Mouse (Mus musculus): ENCODE results near the gene Pacsin3. TPM values are rescaled to one million over a fixed set of nuclear protein-coding genes. Genes with fewer than 3 reads are reported as not detected.

Gene Pacsin3
- polyA plus RNA-seq, 1 experiment from 2014 or later, result 40.5 TPM

- no peaks in the 10 kb centered on the region for H3K27me3 ChIP-seq (ENCODE audit: low read depth, poor library complexity, severe bottlenecking)
- DNase-seq (ENCODE audit: low spot score), result no peak
- H3K4me3 ChIP-seq, result no peak overlapping the region
- peaks cover 9% of the 10 kb centered on the region for H3K4me1 ChIP-seq
- H3K36me3 ChIP-seq, result peaks cover 3% of the 10 kb centered on the region; the same call in 1 of the 2 replicates
- WGBS, result 91% methylated on average over 5 of the region's 5 CpGs
- no peak overlapping the region for H3K27ac ChIP-seq (replicated peaks)
- H3K9me3 ChIP-seq (replicated peaks), result no peaks in the 10 kb centered on the region
Observed at GRCm38 (mm10) chr2:91295895-91296294, 40.1 kb downstream of the Pacsin3 start.

DNA sequence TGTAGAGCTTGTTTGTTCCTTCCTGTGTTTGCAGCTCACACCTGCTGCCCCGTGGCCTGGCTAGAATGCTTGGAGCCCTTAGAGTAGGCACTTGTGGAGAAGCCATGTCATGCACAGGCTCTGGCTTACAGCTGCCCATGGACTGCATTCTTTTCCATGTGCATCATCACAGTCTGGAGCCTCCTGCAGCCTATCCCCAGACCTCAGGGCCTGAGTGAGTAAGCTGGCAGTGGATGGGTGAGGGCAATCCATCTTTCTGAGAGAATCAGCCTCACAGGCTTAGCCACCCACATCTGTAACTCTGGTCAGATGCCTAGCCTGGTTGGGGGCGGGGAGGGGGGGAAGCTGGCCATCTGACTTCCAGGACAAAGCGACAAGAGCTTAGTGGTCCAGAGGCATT, 43.4 kb downstream of the Pacsin3 start:
- Histone ChIP-seq H3K9me3 (replicated peaks) (no peaks in the 10 kb centered on the region), H3K27ac (replicated peaks) (peak overlapping the region; percentile 33), H3K4me3 (no peak overlapping the region), H3K27me3 (ENCODE audit: low read depth, poor library complexity, severe bottlenecking) (no peaks in the 10 kb centered on the region), H3K36me3 (peaks cover 8% of the 10 kb centered on the region), H3K4me1 (peaks cover 9% of the 10 kb centered on the region)
- no peak for DNase-seq (ENCODE audit: low spot score)
- WGBS, result 65% methylated on average over 3 of the region's 3 CpGs

- WGBS, result 93% methylated on average over 2 of the region's 2 CpGs
- Histone ChIP-seq H3K9me3 (replicated peaks) (no peaks in the 10 kb centered on the region), H3K27me3 (ENCODE audit: low read depth, poor library complexity, severe bottlenecking) (no peaks in the 10 kb centered on the region), H3K36me3 (peaks cover 7% of the 10 kb centered on the region; the same call in 1 of the 2 replicates), H3K27ac (replicated peaks) (no peak overlapping the region), H3K4me3 (no peak overlapping the region), H3K4me1 (peaks cover 9% of the 10 kb centered on the region)
- no peak for DNase-seq (ENCODE audit: low spot score)
Observed at GRCm38 (mm10) chr2:91300784-91301183, 45.0 kb downstream of the Pacsin3 start.

DNA sequence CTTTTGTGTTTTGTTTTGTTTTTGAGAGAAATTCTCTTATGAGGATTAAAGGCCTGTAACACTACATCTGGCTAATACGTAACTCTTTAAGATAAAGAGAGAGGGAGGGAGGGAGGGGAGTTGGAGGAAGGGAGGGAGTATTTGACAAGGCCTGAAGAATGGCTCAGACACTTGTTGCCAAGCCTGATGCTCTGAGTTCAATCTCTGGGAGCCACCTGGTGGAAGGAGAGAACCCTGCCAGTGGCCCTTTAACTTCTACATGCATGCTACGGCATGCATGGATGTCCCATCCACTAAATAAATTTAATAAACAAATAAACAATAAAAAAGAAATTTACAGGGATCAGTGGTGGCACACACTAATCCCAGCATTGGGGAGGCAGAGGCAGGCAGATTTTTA, 46.1 kb downstream of the Pacsin3 start:
- peaks cover 9% of the 10 kb centered on the region for H3K4me1 ChIP-seq
- no peaks in the 10 kb centered on the region for H3K27me3 ChIP-seq (ENCODE audit: low read depth, poor library complexity, severe bottlenecking)
- DNase-seq (ENCODE audit: low spot score), result no peak
- no peak overlapping the region for H3K4me3 ChIP-seq
- H3K36me3 ChIP-seq, result peaks cover 7% of the 10 kb centered on the region; the same call in 1 of the 2 replicates
- 91% methylated on average over 2 of the region's 2 CpGs for WGBS
- H3K9me3 ChIP-seq (replicated peaks), result no peaks in the 10 kb centered on the region
- H3K27ac ChIP-seq (replicated peaks), result no peak overlapping the region

GRCm38 (mm10) chr2:91302845-91303244, 47.1 kb downstream of the Pacsin3 start:
- H3K4me1 ChIP-seq, result peaks cover 16% of the 10 kb centered on the region
- H3K27ac ChIP-seq (replicated peaks), result no peak overlapping the region
- no peak for DNase-seq (ENCODE audit: low spot score)
- H3K9me3 ChIP-seq (replicated peaks), result no peaks in the 10 kb centered on the region
- H3K4me3 ChIP-seq, result no peak overlapping the region
- whole genome bisulfite sequencing, result 94% methylated on average over 3 of the region's 3 CpGs
- H3K27me3 ChIP-seq (ENCODE audit: low read depth, poor library complexity, severe bottlenecking), result no peaks in the 10 kb centered on the region
- H3K36me3 ChIP-seq, result peaks cover 7% of the 10 kb centered on the region; the same call in 1 of the 2 replicates

GRCm38 (mm10) chr2:91305926-91306325, 50.2 kb downstream of the Pacsin3 start:
- H3K27ac ChIP-seq (replicated peaks), result 0 out of 2 replicates have a peak overlapping the region, but pooled peaks have one; percentile 38
- H3K4me3 ChIP-seq, result no peak overlapping the region
- no peaks in the 10 kb centered on the region for H3K9me3 ChIP-seq (replicated peaks)
- WGBS, result 97% methylated on average over 9 of the region's 9 CpGs
- H3K36me3 ChIP-seq, result peaks cover 7% of the 10 kb centered on the region; the same call in 1 of the 2 replicates
- no peak for DNase-seq (ENCODE audit: low spot score)
- no peaks in the 10 kb centered on the region for H3K27me3 ChIP-seq (ENCODE audit: low read depth, poor library complexity, severe bottlenecking)
- H3K4me1 ChIP-seq, result peaks cover 10% of the 10 kb centered on the region

- peaks cover 10% of the 10 kb centered on the region for H3K4me1 ChIP-seq
- no peak for DNase-seq (ENCODE audit: low spot score)
- H3K4me3 ChIP-seq, result no peak overlapping the region
- H3K9me3 ChIP-seq (replicated peaks), result no peaks in the 10 kb centered on the region
- H3K36me3 ChIP-seq, result peaks cover 7% of the 10 kb centered on the region; the same call in 1 of the 2 replicates
- no peaks in the 10 kb centered on the region for H3K27me3 ChIP-seq (ENCODE audit: low read depth, poor library complexity, severe bottlenecking)
- no peak overlapping the region for H3K27ac ChIP-seq (replicated peaks)
Observed at GRCm38 (mm10) chr2:91306589-91306988, 50.8 kb downstream of the Pacsin3 start.

DNA sequence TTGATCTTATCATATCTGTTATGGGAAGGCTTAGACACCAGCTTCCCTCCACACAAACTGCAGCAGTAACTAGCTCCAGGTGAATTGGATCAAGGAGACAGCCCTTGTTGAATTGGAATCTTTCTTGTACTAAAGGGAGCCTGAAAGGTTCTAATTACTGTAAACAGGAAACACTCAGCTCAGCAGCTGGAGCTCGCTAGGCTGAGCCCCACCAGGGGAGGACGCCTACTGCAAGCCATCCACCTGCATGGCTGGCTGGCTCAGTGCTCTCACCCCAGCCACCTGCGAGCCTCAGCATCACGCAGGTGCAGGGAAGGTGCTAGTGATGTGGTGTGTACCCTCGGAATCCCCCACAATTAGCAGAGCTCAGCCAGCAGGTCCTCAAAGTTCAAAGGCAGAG, 52.9 kb downstream of the Pacsin3 start:
- Histone ChIP-seq H3K4me3 (no peak overlapping the region), H3K27ac (replicated peaks) (no peak overlapping the region), H3K27me3 (ENCODE audit: low read depth, poor library complexity, severe bottlenecking) (no peaks in the 10 kb centered on the region), H3K9me3 (replicated peaks) (no peaks in the 10 kb centered on the region), H3K4me1 (peaks cover 30% of the 10 kb centered on the region), H3K36me3 (0 out of 2 replicates have a peak, but pooled peaks cover 2% of the 10 kb centered on the region)
- DNase-seq (ENCODE audit: low spot score), result no peak
- WGBS, result 57% methylated on average over 5 of the region's 5 CpGs

GRCm38 (mm10) chr2:91309546-91309945, 53.8 kb downstream of the Pacsin3 start:
- no peaks in the 10 kb centered on the region for H3K9me3 ChIP-seq (replicated peaks)
- DNase-seq (ENCODE audit: low spot score), result no peak
- H3K4me3 ChIP-seq, result no peak overlapping the region
- WGBS, result 78% methylated on average over 3 of the region's 3 CpGs
- 0 out of 2 replicates have a peak, but pooled peaks cover 2% of the 10 kb centered on the region for H3K36me3 ChIP-seq
- H3K27me3 ChIP-seq (ENCODE audit: low read depth, poor library complexity, severe bottlenecking), result no peaks in the 10 kb centered on the region
- H3K27ac ChIP-seq (replicated peaks), result no peak overlapping the region
- H3K4me1 ChIP-seq, result peaks cover 34% of the 10 kb centered on the region

DNA sequence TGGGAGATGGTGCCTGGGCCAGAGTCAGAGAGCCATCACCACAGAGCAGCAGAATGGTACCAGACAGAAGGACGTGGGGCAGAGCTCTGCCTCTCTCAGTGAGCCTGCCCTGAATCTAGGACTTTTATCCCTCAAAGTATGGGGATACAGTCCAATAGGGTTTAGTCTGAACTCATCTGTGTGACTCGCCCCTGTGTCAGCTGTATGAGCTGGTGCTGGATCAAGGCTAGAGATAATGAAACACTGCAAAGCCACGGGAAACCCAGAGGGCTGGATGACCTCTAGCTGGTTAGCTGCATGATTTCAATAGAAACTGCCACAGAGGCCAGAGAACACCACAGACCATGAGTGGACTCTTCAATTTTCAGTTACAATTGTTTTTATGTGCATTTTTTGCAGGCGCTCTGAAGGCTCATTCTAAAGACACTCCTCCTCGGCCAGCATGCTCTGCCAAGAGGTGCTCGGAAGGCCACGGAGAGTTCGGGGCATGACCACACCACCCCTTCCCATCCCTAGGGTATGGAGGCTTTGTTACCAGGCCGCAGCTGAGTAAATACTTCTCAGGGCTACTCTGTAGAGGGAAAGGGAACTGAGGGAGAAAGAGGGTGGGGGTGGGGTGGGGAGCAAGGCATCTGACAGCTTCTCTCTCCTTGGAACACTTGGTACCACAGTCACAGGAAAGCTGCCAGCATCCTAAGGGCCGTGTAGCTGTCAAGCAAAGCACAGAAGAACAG, 57.0 kb downstream of the Pacsin3 start:
- WGBS, result 37% methylated on average over 10 of the region's 10 CpGs
- peak overlapping the region; percentile 82 for H3K27ac ChIP-seq (replicated peaks)

GRCm38 (mm10) chr2:91314184-91314583, 58.4 kb downstream of the Pacsin3 start:
- 89% methylated on average over 7 of the region's 7 CpGs for WGBS
- peaks cover 5% of the 10 kb centered on the region; the same call in 1 of the 2 replicates for H3K36me3 ChIP-seq
- H3K4me1 ChIP-seq, result peaks cover 24% of the 10 kb centered on the region
- H3K27me3 ChIP-seq (ENCODE audit: low read depth, poor library complexity, severe bottlenecking), result no peaks in the 10 kb centered on the region
- DNase-seq (ENCODE audit: low spot score), result no peak
- peak overlapping the region; percentile 82 for H3K27ac ChIP-seq (replicated peaks)
- H3K4me3 ChIP-seq, result no peak overlapping the region
- H3K9me3 ChIP-seq (replicated peaks), result no peaks in the 10 kb centered on the region

More for the DNA sequence above, 57.0 kb downstream of the Pacsin3 start:
- Histone ChIP-seq H3K4me1 (peaks cover 26% of the 10 kb centered on the region), H3K36me3 (peaks cover 5% of the 10 kb centered on the region; the same call in 1 of the 2 replicates), H3K27me3 (ENCODE audit: low read depth, poor library complexity, severe bottlenecking) (no peaks in the 10 kb centered on the region), H3K4me3 (no peak overlapping the region), H3K9me3 (replicated peaks) (no peaks in the 10 kb centered on the region)
- peak; percentile 57 for DNase-seq (ENCODE audit: low spot score)

Measured in midbrain, embryonic 10.5 days (tissue).